Mouse (Mus musculus) megakaryocyte, embryonic 14.5 days (primary cell): ENCODE data around the gene Klhl25. TPM values are rescaled to one million over a fixed set of nuclear protein-coding genes. Genes with fewer than 3 reads are reported as not detected.
"Not testable (repeated sequence)": the region's sequence is repeated elsewhere in the genome, so short reads cannot be mapped to it uniquely, and the experiment has no call there.

Experiments
- H3K27me3 ChIP-seq: replicated peaks from 2 replicates; pipeline ENCODE3; 2012; ENCODE audit warnings: inconsistent platforms
- H3K36me3 ChIP-seq: replicated peaks from 2 replicates; pipeline ENCODE3; 2012; ENCODE audit warnings: low read length, inconsistent platforms, mixed read lengths
- H3K4me1 ChIP-seq: 2 replicates; pipeline ENCODE4 v1.6.1; 2012; ENCODE audit warnings: inconsistent platforms
- H3K4me3 ChIP-seq: replicated peaks from 2 replicates; pipeline ENCODE3; 2012; ENCODE audit warnings: moderate library complexity, mild to moderate bottlenecking, inconsistent platforms
- H3K9me3 ChIP-seq: 2 replicates; pipeline ENCODE4 v1.6.1; 2012; ENCODE audit warnings: inconsistent platforms
- FLI1 ChIP-seq: IDR thresholded peaks from 2 replicates; pipeline ENCODE4 v1.6.1; 2012; ENCODE audit warnings: low read length, inconsistent platforms, mixed read lengths
- GATA1 ChIP-seq: IDR thresholded peaks from 3 replicates; pipeline ENCODE4 v1.6.1; 2012; ENCODE audit warnings: mixed read lengths, low read length, inconsistent platforms, borderline replicate concordance
- polyA plus RNA-seq: library from polyadenylated mRNA; stranded (reverse); fragments of >175 nt; gene quantifications from 2 replicates; pipeline ENCODE4 v1.2.3, GENCODE M21; 2012; ENCODE audit warnings: low replicate concordance; ENCODE audit not compliant: insufficient read depth

Gene Klhl25
- polyA plus RNA-seq, 1 experiment = 11.9 TPM

GRCm38 (mm10) chr7:75855028-75855427 lies 6.9 kb downstream of the Klhl25 start:
- peaks cover 90% of the 10 kb centered on the region for H3K4me1 ChIP-seq
- H3K9me3 ChIP-seq = no peaks in the 10 kb centered on the region
- TF ChIP-seq FLI1 (no peak), GATA1 (no peak)
- peaks cover 66% of the 10 kb centered on the region for H3K36me3 ChIP-seq
- H3K4me3 ChIP-seq = peak overlapping the region; percentile 86
- no peaks in the 10 kb centered on the region for H3K27me3 ChIP-seq

GRCm38 (mm10) chr7:75856259-75856658 lies 8.1 kb downstream of the Klhl25 start:
- peak overlapping the region; percentile 50 for H3K4me3 ChIP-seq
- H3K27me3 ChIP-seq = no peaks in the 10 kb centered on the region
- no peaks in the 10 kb centered on the region for H3K9me3 ChIP-seq
- peaks cover 75% of the 10 kb centered on the region for H3K36me3 ChIP-seq
- peaks cover 96% of the 10 kb centered on the region for H3K4me1 ChIP-seq
- no peak for TF ChIP-seq FLI1
- no peak for TF ChIP-seq GATA1

GRCm38 (mm10) chr7:75859771-75860196 lies 11.7 kb downstream of the Klhl25 start:
- Histone ChIP-seq H3K36me3 (peaks cover 51% of the 10 kb centered on the region), H3K4me3 (no peak overlapping the region), H3K4me1 (peaks cover 86% of the 10 kb centered on the region), H3K9me3 (no peaks in the 10 kb centered on the region), H3K27me3 (no peaks in the 10 kb centered on the region)
- TF ChIP-seq GATA1 = no peak
- no peak for TF ChIP-seq FLI1

GRCm38 (mm10) chr7:75861638-75862426 lies 13.7 kb downstream of the Klhl25 start:
- not testable (repeated sequence) for H3K9me3 ChIP-seq
- Histone ChIP-seq H3K36me3 (peaks cover 58% of the 10 kb centered on the region), H3K4me1 (peaks cover 86% of the 10 kb centered on the region)

GRCm38 (mm10) chr7:75862427-75862781 lies 14.3 kb downstream of the Klhl25 start:
- H3K27me3 ChIP-seq, H3K4me3 ChIP-seq, H3K9me3 ChIP-seq: not testable (repeated sequence)
- peaks cover 59% of the 10 kb centered on the region for H3K36me3 ChIP-seq
- H3K4me1 ChIP-seq = peaks cover 85% of the 10 kb centered on the region

More at GRCm38 (mm10) chr7:75861638-75862426, 13.7 kb downstream of the Klhl25 start:
- not testable (repeated sequence) for H3K27me3 ChIP-seq, H3K4me3 ChIP-seq

GRCm38 (mm10) chr7:75863248-75863911 lies 15.3 kb downstream of the Klhl25 start:
- not testable (repeated sequence) for H3K9me3 ChIP-seq, H3K4me3 ChIP-seq, H3K27me3 ChIP-seq
- peaks cover 80% of the 10 kb centered on the region for H3K4me1 ChIP-seq
- H3K36me3 ChIP-seq = peaks cover 66% of the 10 kb centered on the region

GRCm38 (mm10) chr7:75865026-75865425 lies 16.9 kb downstream of the Klhl25 start:
- Histone ChIP-seq H3K36me3 (peaks cover 74% of the 10 kb centered on the region), H3K9me3 (no peaks in the 10 kb centered on the region), H3K4me3 (peak overlapping the region; percentile 25), H3K4me1 (peaks cover 84% of the 10 kb centered on the region), H3K27me3 (no peaks in the 10 kb centered on the region)
- TF ChIP-seq FLI1 (no peak), GATA1 (no peak)

GRCm38 (mm10) chr7:75866557-75866956 lies 18.4 kb downstream of the Klhl25 start:
- TF ChIP-seq GATA1 (no peak), FLI1 (no peak)
- peaks cover 84% of the 10 kb centered on the region for H3K4me1 ChIP-seq
- H3K4me3 ChIP-seq = peak overlapping the region; percentile 17
- peaks cover 77% of the 10 kb centered on the region for H3K36me3 ChIP-seq
- H3K9me3 ChIP-seq = no peaks in the 10 kb centered on the region
- H3K27me3 ChIP-seq = no peaks in the 10 kb centered on the region

- no peak overlapping the region for H3K4me3 ChIP-seq
- no peaks in the 10 kb centered on the region for H3K9me3 ChIP-seq
- no peaks in the 10 kb centered on the region for H3K27me3 ChIP-seq
- H3K4me1 ChIP-seq = peaks cover 93% of the 10 kb centered on the region
- TF ChIP-seq GATA1 (no peak), FLI1 (no peak)
- H3K36me3 ChIP-seq = peaks cover 97% of the 10 kb centered on the region
Measured at GRCm38 (mm10) chr7:75868687-75869086, 20.6 kb downstream of the Klhl25 start.

- peaks cover 98% of the 10 kb centered on the region for H3K36me3 ChIP-seq
Measured at GRCm38 (mm10) chr7:75870551-75870950, 22.4 kb downstream of the Klhl25 start.

More at GRCm38 (mm10) chr7:75870551-75870950, 22.4 kb downstream of the Klhl25 start:
- Histone ChIP-seq H3K9me3 (no peaks in the 10 kb centered on the region), H3K4me1 (peaks cover 93% of the 10 kb centered on the region), H3K4me3 (peak overlapping the region; percentile 21), H3K27me3 (no peaks in the 10 kb centered on the region)
- TF ChIP-seq FLI1 (no peak), GATA1 (no peak)
